ENCODE assay signal across 7 mouse cellular contexts in genomic region chr3:108839647-108839999, GRCm38 (mm10). TPM values are rescaled to one million over a fixed set of nuclear protein-coding genes. Genes with fewer than 3 reads are reported as not detected.
DNase-seq lines count a peak whose midpoint lies in the region; ATAC-seq and TF ChIP-seq lines count a peak whose summit lies in the region.

No protein-coding gene starts in this region.

- H3K9ac ChIP-seq in neural tube, embryonic 11.5 days (ENCODE audit: low read length): peak overlapping the region; percentile 70
- peak overlapping the region; percentile 75 for H3K9ac ChIP-seq in limb, embryonic 12.5 days (replicated peaks)
- peak overlapping the region; percentile 86 for H3K9ac ChIP-seq in stomach, embryonic 16.5 days (ENCODE audit: low read length)

- intact Hi-C loops in gastrocnemius, postnatal 36 days (cut with DNase I): no loop called here

- no peak for TF ChIP-seq POLR2A in embryonic fibroblast, embryonic 13.5 days (IDR thresholded peaks at IDR 0.05; ENCODE audit: low read depth, low read length)

- 0 out of 2 replicates have a peak, but pooled peaks cover 2% of the 10 kb centered on the region for H3K4me1 ChIP-seq in neural tube, embryonic 11.5 days (ENCODE audit: control insufficient read depth, insufficient read depth, low read length)
- no peaks in the 10 kb centered on the region for H3K4me1 ChIP-seq in embryonic fibroblast, embryonic 13.5 days (ENCODE audit: control insufficient read depth, insufficient read depth, low read length)
- peaks cover 16% of the 10 kb centered on the region for H3K4me1 ChIP-seq in limb, embryonic 12.5 days (replicated peaks)
- peaks cover 18% of the 10 kb centered on the region for H3K4me1 ChIP-seq in stomach, embryonic 16.5 days (ENCODE audit: control insufficient read depth, insufficient read depth, low read length)

- H3K9me3 ChIP-seq in neural tube, embryonic 11.5 days (ENCODE audit: control insufficient read depth, low read length): no peaks in the 10 kb centered on the region
- H3K9me3 ChIP-seq in limb, embryonic 12.5 days: no peaks in the 10 kb centered on the region
- H3K9me3 ChIP-seq in stomach, embryonic 16.5 days (replicated peaks; ENCODE audit: control insufficient read depth, low read length): no peaks in the 10 kb centered on the region

- 0 out of 2 replicates have a peak overlapping the region, but pooled peaks have one; percentile 24 for H3K27ac ChIP-seq in neural tube, embryonic 11.5 days (ENCODE audit: low read depth, low read length)
- H3K27ac ChIP-seq in embryonic fibroblast, embryonic 13.5 days (ENCODE audit: insufficient read depth, low read length): peak overlapping the region; percentile 84
- peak overlapping the region; percentile 82; the same call in 1 of the 2 replicates for H3K27ac ChIP-seq in limb, embryonic 12.5 days
- H3K27ac ChIP-seq in stomach, embryonic 16.5 days (ENCODE audit: low read length): peak overlapping the region; percentile 93

- H3K27me3 ChIP-seq in neural tube, embryonic 11.5 days (ENCODE audit: control insufficient read depth, insufficient read depth, low read length): no peaks in the 10 kb centered on the region
- H3K27me3 ChIP-seq in limb, embryonic 12.5 days: no peaks in the 10 kb centered on the region
- H3K27me3 ChIP-seq in stomach, embryonic 16.5 days (ENCODE audit: control insufficient read depth, insufficient read depth, low read length): no peaks in the 10 kb centered on the region

- no peak for TF ChIP-seq CTCF in embryonic fibroblast, embryonic 13.5 days (IDR thresholded peaks at IDR 0.05; ENCODE audit: borderline replicate concordance, insufficient read depth, low read length)

- no peak for DNase-seq in neural tube, embryonic 11.5 days (ENCODE audit: low spot score)
- DNase-seq in neural tube, embryonic 10.5 days (ENCODE audit: extremely low spot score, low spot score): no peak
- no peak for DNase-seq in gastrocnemius, postnatal 36 days
- DNase-seq in layer of hippocampus, adult 9-10 months (ENCODE audit: low spot score): no peak

- H3K4me2 ChIP-seq in neural tube, embryonic 11.5 days (ENCODE audit: low read depth): peak overlapping the region; percentile 57
- peak overlapping the region; percentile 67 for H3K4me2 ChIP-seq in limb, embryonic 12.5 days
- peak overlapping the region; percentile 65 for H3K4me2 ChIP-seq in stomach, embryonic 16.5 days (ENCODE audit: low read depth, low read length)

- H3K36me3 ChIP-seq in neural tube, embryonic 11.5 days (ENCODE audit: control insufficient read depth, insufficient read depth, low read length): no peaks in the 10 kb centered on the region
- H3K36me3 ChIP-seq in limb, embryonic 12.5 days: peaks cover 12% of the 10 kb centered on the region; the same call in 1 of the 2 replicates
- H3K36me3 ChIP-seq in stomach, embryonic 16.5 days (ENCODE audit: control insufficient read depth, insufficient read depth, low read length): 0 out of 2 replicates have a peak, but pooled peaks cover 5% of the 10 kb centered on the region

- ATAC-seq in neural tube, embryonic 11.5 days (ENCODE audit: insufficient read depth, low FRiP score, low TSS enrichment): no peak
- no peak for ATAC-seq in limb, embryonic 12.5 days (ENCODE audit: insufficient number of reproducible peaks, insufficient read depth, low FRiP score, low TSS enrichment, low read depth)
- no peak for ATAC-seq in stomach, embryonic 16.5 days (ENCODE audit: insufficient read depth, low FRiP score)

- WGBS in neural tube, embryonic 11.5 days: 16% methylated on average over 8 of the region's 8 CpGs
- 7% methylated on average over 8 of the region's 8 CpGs for WGBS in limb, embryonic 12.5 days
- 4% methylated on average over 8 of the region's 8 CpGs for WGBS in stomach, embryonic 16.5 days

- H3K4me3 ChIP-seq in neural tube, embryonic 11.5 days (ENCODE audit: low read depth, low read length): peak overlapping the region; percentile 68
- H3K4me3 ChIP-seq in embryonic fibroblast, embryonic 13.5 days (ENCODE audit: insufficient read depth, low read length): peak overlapping the region; percentile 86
- H3K4me3 ChIP-seq in limb, embryonic 12.5 days (replicated peaks): peak overlapping the region; percentile 80
- H3K4me3 ChIP-seq in stomach, embryonic 16.5 days (replicated peaks; ENCODE audit: low read length): peak overlapping the region; percentile 83

RNA-seq across cellular contexts. Expression of gene Stxbp3, which starts 0.7 kb away (rescaled TPM):
- 20.8 and 25.4 TPM in 2 replicates for polyA plus RNA-seq in neural tube, embryonic 11.5 days (2014; fragmentation: Nextera tagmentation; extraction: Ambion mirVana)
- polyA plus RNA-seq in embryonic fibroblast, embryonic 13.5 days (2011; ENCODE audit: insufficient read length, low read depth, missing spikeins): 43.0 and 53.9 TPM in 2 replicates
- 32.5 and 33.3 TPM in 2 replicates for polyA plus RNA-seq in limb, embryonic 12.5 days (2016; fragmentation: Nextera tagmentation; extraction: Ambion mirVana)
- polyA plus RNA-seq in stomach, embryonic 16.5 days (2015; fragmentation: Nextera tagmentation; extraction: Ambion mirVana): 44.6 and 51.0 TPM in 2 replicates
- 10 to 100 TPM; 25.3 to 26.7 TPM for total RNA-seq in gastrocnemius, postnatal 36 days (2021)

RNA-seq across cellular contexts. Expression of gene Fndc7, which starts 50.2 kb away (rescaled TPM):
- polyA plus RNA-seq in neural tube, embryonic 11.5 days (2014; fragmentation: Nextera tagmentation; extraction: Ambion mirVana): not detected in 2 replicates
- not detected in 2 replicates for polyA plus RNA-seq in embryonic fibroblast, embryonic 13.5 days (2011; ENCODE audit: insufficient read length, low read depth, missing spikeins)
- 0.13 TPM in 2 replicates for polyA plus RNA-seq in limb, embryonic 12.5 days (2016; fragmentation: Nextera tagmentation; extraction: Ambion mirVana)
- 0.20 and 0.40 TPM in 2 replicates for polyA plus RNA-seq in stomach, embryonic 16.5 days (2015; fragmentation: Nextera tagmentation; extraction: Ambion mirVana)
- total RNA-seq in gastrocnemius, postnatal 36 days (2021): under 1 TPM in 1 of 2 experiments, not detected in 1; 0.05 TPM

Comparison
In these comparisons a context has a peak if more than half of its experiments do, and no peak if none do; other contexts are left out.
1. H3K27ac ChIP-seq: peak in every context shown above with its lines; median percentile 93 in stomach, embryonic 16.5 days; 84 in embryonic fibroblast, embryonic 13.5 days; 82 in limb, embryonic 12.5 days; 24 in neural tube, embryonic 11.5 days.